In genomic region chr9:37545166-37545610, GRCm38 (mm10) we compare ENCODE assay signal across 8 mouse cellular contexts. TPM values are rescaled to one million over a fixed set of nuclear protein-coding genes. Genes with fewer than 3 reads are reported as not detected.
DNase-seq lines count a peak whose midpoint lies in the region; ATAC-seq and TF ChIP-seq lines count a peak whose summit lies in the region.

No protein-coding gene starts in this region.

- peak overlapping the region; percentile 71 for H3K4me3 ChIP-seq in gastrocnemius, adult 2 months
- peak overlapping the region; percentile 12 for H3K4me3 ChIP-seq in thymus, adult 2 months (ENCODE audit: control insufficient read depth, insufficient read depth, low read length)
- peak overlapping the region; percentile 32 for H3K4me3 ChIP-seq in limb, embryonic 14.5 days (replicated peaks; ENCODE audit: low read length)
- peak overlapping the region; percentile 48 for H3K4me3 ChIP-seq in stomach, embryonic 16.5 days (replicated peaks; ENCODE audit: low read length)

- 0 out of 2 replicates have a peak, but pooled peaks cover 6% of the 10 kb centered on the region for H3K4me1 ChIP-seq in thymus, adult 2 months (replicated peaks; ENCODE audit: control insufficient read depth, insufficient read depth, low read length)
- 0 out of 2 replicates have a peak, but pooled peaks cover 5% of the 10 kb centered on the region for H3K4me1 ChIP-seq in limb, embryonic 14.5 days (ENCODE audit: control insufficient read depth, insufficient read depth, low read length)
- H3K4me1 ChIP-seq in stomach, embryonic 16.5 days (ENCODE audit: control insufficient read depth, insufficient read depth, low read length) = peaks cover 4% of the 10 kb centered on the region; the same call in 1 of the 2 replicates

- peak overlapping the region; percentile 60; the same call in 1 of the 2 replicates for H3K27ac ChIP-seq in gastrocnemius, adult 2 months
- no peak overlapping the region for H3K27ac ChIP-seq in thymus, adult 2 months (ENCODE audit: control insufficient read depth, insufficient read depth, low read length)
- H3K27ac ChIP-seq in limb, embryonic 14.5 days (replicated peaks; ENCODE audit: low read depth, low read length) = no peak overlapping the region
- no peak overlapping the region for H3K27ac ChIP-seq in stomach, embryonic 16.5 days (ENCODE audit: low read length)

- no peak overlapping the region for H3K9ac ChIP-seq in limb, embryonic 14.5 days (ENCODE audit: low read depth, low read length, severe bottlenecking)
- H3K9ac ChIP-seq in stomach, embryonic 16.5 days (ENCODE audit: low read length) = peak overlapping the region; percentile 54

- TF ChIP-seq POLR2A in thymus, adult 2 months (IDR thresholded peaks at IDR 0.05; ENCODE audit: control insufficient read depth, extremely low read depth, insufficient read depth, low read length, poor library complexity) = no peak
- TF ChIP-seq POLR2A in limb, embryonic 14.5 days (IDR thresholded peaks at IDR 0.05; ENCODE audit: borderline replicate concordance, extremely low read depth, insufficient read depth, insufficient read length) = no peak

- DNase-seq in gastrocnemius, adult 2 months = no peak
- DNase-seq in gastrocnemius, postnatal 25 days = no peak
- no peak for DNase-seq in thymus, adult 2 months
- DNase-seq in thymus, postnatal 36 days = no peak
- no peak for DNase-seq in limb, embryonic 14.5 days (ENCODE audit: low spot score)
- DNase-seq in frontal cortex, adult 2 months (ENCODE audit: extremely low spot score in 1 of 2, low spot score in 1 of 2) = no peak
- DNase-seq in left cerebral cortex, adult 9 months (ENCODE audit: low spot score in 2 of 2) = no peak

- intact Hi-C loops in gastrocnemius, adult 2 months (cut with DNase I) = loop anchor here (2.0 kb wide), 1 partner anchor 84 kb away; no protein-coding TSS in a partner anchor

- WGBS in thymus, adult 2 months = 82% methylated on average over 17 of the region's 17 CpGs
- 7% methylated on average over 17 of the region's 17 CpGs for WGBS in limb, embryonic 14.5 days
- WGBS in stomach, embryonic 16.5 days = 19% methylated on average over 17 of the region's 17 CpGs

- peak overlapping the region; percentile 53 for H3K4me2 ChIP-seq in limb, embryonic 14.5 days (replicated peaks; ENCODE audit: low read depth, low read length, severe bottlenecking)
- peak overlapping the region; percentile 83 for H3K4me2 ChIP-seq in stomach, embryonic 16.5 days (ENCODE audit: low read depth, low read length)

- no peaks in the 10 kb centered on the region for H3K36me3 ChIP-seq in thymus, adult 2 months (ENCODE audit: control insufficient read depth, insufficient read depth, low read length)
- no peaks in the 10 kb centered on the region for H3K36me3 ChIP-seq in limb, embryonic 14.5 days (ENCODE audit: control insufficient read depth, insufficient read depth, low read length)
- H3K36me3 ChIP-seq in stomach, embryonic 16.5 days (ENCODE audit: control insufficient read depth, insufficient read depth, low read length) = no peaks in the 10 kb centered on the region

- no peak for ATAC-seq in limb, embryonic 14.5 days (ENCODE audit: low FRiP score, low read depth)
- ATAC-seq in stomach, embryonic 16.5 days (ENCODE audit: insufficient read depth, low FRiP score) = 0 out of 2 replicates have a peak, but pooled peaks have one; percentile 41

- no peaks in the 10 kb centered on the region for H3K9me3 ChIP-seq in limb, embryonic 14.5 days (ENCODE audit: control insufficient read depth, low read length)
- H3K9me3 ChIP-seq in stomach, embryonic 16.5 days (replicated peaks; ENCODE audit: control insufficient read depth, low read length) = no peaks in the 10 kb centered on the region

- no peaks in the 10 kb centered on the region for H3K27me3 ChIP-seq in thymus, adult 2 months (ENCODE audit: control insufficient read depth, insufficient read depth, low read length)
- H3K27me3 ChIP-seq in limb, embryonic 14.5 days (ENCODE audit: control insufficient read depth, insufficient read depth, low read length) = peaks cover 36% of the 10 kb centered on the region
- peaks cover 17% of the 10 kb centered on the region for H3K27me3 ChIP-seq in stomach, embryonic 16.5 days (ENCODE audit: control insufficient read depth, insufficient read depth, low read length)

- no peak for TF ChIP-seq CTCF in gastrocnemius, adult 2 months (IDR thresholded peaks at IDR 0.05)
- TF ChIP-seq CTCF in thymus, adult 2 months (IDR thresholded peaks at IDR 0.05; ENCODE audit: borderline replicate concordance, control insufficient read depth, extremely low read depth, insufficient read depth, low read length, poor library complexity) = no peak

RNA-seq across cellular contexts. Expression of gene Vsig2, which starts 6.1 kb away (rescaled TPM):
- 1 to 10 TPM; 2.6 to 3.2 TPM for total RNA-seq in gastrocnemius, adult 2 months (2021)
- 1 to 10 TPM; 1.1 to 2.4 TPM for total RNA-seq in gastrocnemius, postnatal 25 days (2021)
- polyA plus RNA-seq in thymus, adult 2 months (2012; rRNA removed) = 1.5 and 3.3 TPM in 2 replicates
- 4.8 and 5.2 TPM in 2 replicates for polyA plus RNA-seq in limb, embryonic 14.5 days (2012; rRNA removed)
- 0.59 and 1.4 TPM in 2 replicates for polyA plus RNA-seq in limb, embryonic 14.5 days (2014; fragmentation: Nextera tagmentation; extraction: Ambion mirVana)
- 96.0 and 120 TPM in 2 replicates for polyA plus RNA-seq in stomach, embryonic 16.5 days (2015; fragmentation: Nextera tagmentation; extraction: Ambion mirVana)
- 6.0 and 6.4 TPM in 2 replicates for polyA plus RNA-seq in frontal cortex, adult 2 months (2012; rRNA removed)

RNA-seq across cellular contexts. Expression of gene Nrgn, which starts 7.5 kb away (rescaled TPM):
- total RNA-seq in gastrocnemius, adult 2 months (2021) = under 1 TPM; 0.23 to 0.42 TPM
- under 1 TPM; 0.72 to 0.79 TPM for total RNA-seq in gastrocnemius, postnatal 25 days (2021)
- polyA plus RNA-seq in thymus, adult 2 months (2012; rRNA removed) = 14.2 and 16.2 TPM in 2 replicates
- 17.7 and 26.1 TPM in 2 replicates for polyA plus RNA-seq in limb, embryonic 14.5 days (2012; rRNA removed)
- polyA plus RNA-seq in limb, embryonic 14.5 days (2014; fragmentation: Nextera tagmentation; extraction: Ambion mirVana) = 12.3 and 17.2 TPM in 2 replicates
- 4.4 and 4.5 TPM in 2 replicates for polyA plus RNA-seq in stomach, embryonic 16.5 days (2015; fragmentation: Nextera tagmentation; extraction: Ambion mirVana)
- polyA plus RNA-seq in frontal cortex, adult 2 months (2012; rRNA removed) = 1,218 and 1,912 TPM in 2 replicates

RNA-seq across cellular contexts. Expression of gene Siae, which starts 10.3 kb away (rescaled TPM):
- 1 to 10 TPM; 4.1 to 4.6 TPM for total RNA-seq in gastrocnemius, adult 2 months (2021)
- 1 to 10 TPM; 3.0 to 4.0 TPM for total RNA-seq in gastrocnemius, postnatal 25 days (2021)
- polyA plus RNA-seq in thymus, adult 2 months (2012; rRNA removed) = 9.0 and 10.0 TPM in 2 replicates
- polyA plus RNA-seq in limb, embryonic 14.5 days (2012; rRNA removed) = 7.8 and 8.1 TPM in 2 replicates
- polyA plus RNA-seq in limb, embryonic 14.5 days (2014; fragmentation: Nextera tagmentation; extraction: Ambion mirVana) = 9.4 and 12.0 TPM in 2 replicates
- 11.9 and 13.3 TPM in 2 replicates for polyA plus RNA-seq in stomach, embryonic 16.5 days (2015; fragmentation: Nextera tagmentation; extraction: Ambion mirVana)
- polyA plus RNA-seq in frontal cortex, adult 2 months (2012; rRNA removed) = 14.2 and 14.5 TPM in 2 replicates

RNA-seq across cellular contexts. Expression of gene Esam, which starts 17.3 kb away (rescaled TPM):
- total RNA-seq in gastrocnemius, adult 2 months (2021) = 10 to 100 TPM; 20.5 to 29.9 TPM
- 10 to 100 TPM; 17.0 to 26.7 TPM for total RNA-seq in gastrocnemius, postnatal 25 days (2021)
- 9.6 and 14.1 TPM in 2 replicates for polyA plus RNA-seq in thymus, adult 2 months (2012; rRNA removed)
- polyA plus RNA-seq in limb, embryonic 14.5 days (2012; rRNA removed) = 34.7 and 35.4 TPM in 2 replicates
- 44.1 and 48.3 TPM in 2 replicates for polyA plus RNA-seq in limb, embryonic 14.5 days (2014; fragmentation: Nextera tagmentation; extraction: Ambion mirVana)
- polyA plus RNA-seq in stomach, embryonic 16.5 days (2015; fragmentation: Nextera tagmentation; extraction: Ambion mirVana) = 58.2 and 58.6 TPM in 2 replicates
- polyA plus RNA-seq in frontal cortex, adult 2 months (2012; rRNA removed) = 28.9 and 31.3 TPM in 2 replicates

RNA-seq across cellular contexts. Expression of gene Msantd2, which starts 56.1 kb away (rescaled TPM):
- 1 to 10 TPM; 4.0 to 5.1 TPM for total RNA-seq in gastrocnemius, adult 2 months (2021)
- total RNA-seq in gastrocnemius, postnatal 25 days (2021) = 1 to 10 TPM; 3.0 to 6.6 TPM
- 42.8 and 42.9 TPM in 2 replicates for polyA plus RNA-seq in thymus, adult 2 months (2012; rRNA removed)
- 64.4 and 74.2 TPM in 2 replicates for polyA plus RNA-seq in limb, embryonic 14.5 days (2012; rRNA removed)
- polyA plus RNA-seq in limb, embryonic 14.5 days (2014; fragmentation: Nextera tagmentation; extraction: Ambion mirVana) = 26.7 and 31.7 TPM in 2 replicates
- polyA plus RNA-seq in stomach, embryonic 16.5 days (2015; fragmentation: Nextera tagmentation; extraction: Ambion mirVana) = 15.3 and 16.1 TPM in 2 replicates
- 33.9 and 35.2 TPM in 2 replicates for polyA plus RNA-seq in frontal cortex, adult 2 months (2012; rRNA removed)

Comparison
In these comparisons a context has a peak if more than half of its experiments do, and no peak if none do; other contexts are left out.
1. H3K4me3 ChIP-seq: peak in every context shown above with its lines; median percentile 71 in gastrocnemius, adult 2 months; 48 in stomach, embryonic 16.5 days; 32 in limb, embryonic 14.5 days; 12 in thymus, adult 2 months.
2. RNA of gene Vsig2, which starts 6.1 kb away (polyA plus RNA-seq): 96.0 to 120 TPM in stomach, embryonic 16.5 days; 6.0 to 6.4 TPM in frontal cortex, adult 2 months, 0.59 to 5.2 TPM in limb, embryonic 14.5 days and 1.5 to 3.3 TPM in thymus, adult 2 months; every median in the first group is over 10 times any median in the second.
3. RNA of gene Nrgn, which starts 7.5 kb away (polyA plus RNA-seq): 1,218 to 1,912 TPM in frontal cortex, adult 2 months; 12.3 to 26.1 TPM in limb, embryonic 14.5 days, 14.2 to 16.2 TPM in thymus, adult 2 months and 4.4 to 4.5 TPM in stomach, embryonic 16.5 days; every median in the first group is over 10 times any median in the second.